Mouse (Mus musculus) lung, postnatal 10 days (tissue): ENCODE data around the gene Hist1h3a.

ENCODE experiments used
- DNase-seq: peaks from one replicate; pipeline ENCODE4 v3.0.0; 2021

Hist1h3a gene

DNA sequence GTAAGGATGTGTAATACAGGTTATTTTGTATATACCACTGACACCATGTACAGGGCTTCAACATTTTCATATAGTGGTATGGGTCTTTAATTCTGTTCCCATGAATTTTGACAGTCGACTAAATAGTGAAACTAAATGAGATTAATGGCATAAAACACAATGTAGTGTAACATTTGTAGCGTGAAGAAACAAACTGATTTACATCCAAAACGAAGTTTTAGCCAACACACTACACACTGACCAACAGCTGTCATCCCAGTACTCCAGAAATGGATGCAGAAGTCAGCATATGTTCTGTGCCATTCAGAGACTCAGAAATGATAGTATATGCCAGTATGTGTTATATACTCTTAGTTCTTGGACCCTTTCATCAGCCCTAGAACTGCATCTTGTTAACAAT lies 4.3 kb downstream of the Hist1h3a start:
- no peak for DNase-seq

DNA sequence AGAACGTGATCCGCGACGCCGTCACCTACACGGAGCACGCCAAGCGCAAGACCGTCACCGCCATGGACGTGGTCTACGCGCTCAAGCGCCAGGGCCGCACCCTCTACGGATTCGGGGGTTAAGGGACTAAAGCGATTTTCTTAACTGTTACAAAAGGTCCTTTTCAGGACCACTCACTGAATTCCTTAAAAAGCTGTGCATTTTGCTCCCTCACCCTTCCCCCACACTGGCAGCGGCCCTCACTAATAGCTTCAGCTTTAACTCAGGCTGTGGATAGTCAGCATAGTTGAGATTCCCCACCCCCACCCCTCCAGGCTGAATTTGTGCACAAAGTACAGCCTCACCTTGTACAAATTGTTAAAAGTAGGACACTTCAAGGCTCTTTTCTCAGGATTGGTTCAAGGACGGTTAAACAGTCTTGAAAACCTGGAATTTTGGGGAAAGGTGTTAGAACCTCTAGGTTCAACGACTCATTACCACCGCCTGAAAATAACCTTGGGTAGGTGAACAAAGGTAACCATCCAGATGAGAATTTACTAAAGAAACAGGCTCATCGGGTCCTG lies 4.9 kb downstream of the Hist1h3a start:
- no peak for DNase-seq

DNA sequence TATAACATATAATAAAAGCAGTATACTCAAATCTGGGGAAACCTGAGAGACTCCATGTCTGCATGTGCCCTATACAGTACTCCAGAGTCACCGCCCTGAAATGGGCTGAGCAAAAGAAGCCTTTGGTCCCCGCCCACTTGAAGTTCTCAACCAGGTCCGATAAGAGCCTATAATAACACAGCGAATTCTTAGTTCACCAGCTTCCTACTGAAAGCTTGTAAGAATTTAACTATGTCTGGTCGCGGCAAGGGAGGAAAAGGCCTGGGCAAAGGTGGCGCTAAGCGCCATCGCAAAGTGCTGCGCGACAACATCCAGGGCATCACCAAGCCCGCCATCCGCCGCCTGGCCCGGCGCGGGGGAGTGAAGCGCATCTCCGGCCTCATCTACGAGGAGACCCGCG lies 5.4 kb downstream of the Hist1h3a start, which contains the start of gene Hist1h4b:
Hist1h4b (plus strand) TSS at position 224 of the 400 bp plus-strand sequence.
- peak; percentile 93 for DNase-seq

DNA sequence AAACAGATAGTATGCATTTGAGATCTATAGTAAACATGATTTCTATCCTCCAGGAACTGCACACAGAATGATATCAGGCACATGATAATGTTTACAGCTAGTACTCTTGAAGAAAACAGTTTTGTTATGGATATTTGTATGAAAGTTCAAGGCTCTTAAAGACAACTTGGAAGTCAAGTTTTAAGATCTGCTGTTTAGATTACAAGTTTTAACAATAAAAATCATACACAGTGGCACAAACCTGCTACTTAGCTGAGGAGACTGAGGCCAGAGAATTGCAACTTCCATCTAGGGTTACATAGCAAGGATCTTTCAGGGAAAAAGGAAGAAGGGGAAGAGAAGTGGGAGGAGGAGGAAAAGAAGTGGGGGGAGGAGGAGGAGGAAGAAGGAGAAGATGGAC lies 7.2 kb downstream of the Hist1h3a start:
- no peak for DNase-seq

DNA sequence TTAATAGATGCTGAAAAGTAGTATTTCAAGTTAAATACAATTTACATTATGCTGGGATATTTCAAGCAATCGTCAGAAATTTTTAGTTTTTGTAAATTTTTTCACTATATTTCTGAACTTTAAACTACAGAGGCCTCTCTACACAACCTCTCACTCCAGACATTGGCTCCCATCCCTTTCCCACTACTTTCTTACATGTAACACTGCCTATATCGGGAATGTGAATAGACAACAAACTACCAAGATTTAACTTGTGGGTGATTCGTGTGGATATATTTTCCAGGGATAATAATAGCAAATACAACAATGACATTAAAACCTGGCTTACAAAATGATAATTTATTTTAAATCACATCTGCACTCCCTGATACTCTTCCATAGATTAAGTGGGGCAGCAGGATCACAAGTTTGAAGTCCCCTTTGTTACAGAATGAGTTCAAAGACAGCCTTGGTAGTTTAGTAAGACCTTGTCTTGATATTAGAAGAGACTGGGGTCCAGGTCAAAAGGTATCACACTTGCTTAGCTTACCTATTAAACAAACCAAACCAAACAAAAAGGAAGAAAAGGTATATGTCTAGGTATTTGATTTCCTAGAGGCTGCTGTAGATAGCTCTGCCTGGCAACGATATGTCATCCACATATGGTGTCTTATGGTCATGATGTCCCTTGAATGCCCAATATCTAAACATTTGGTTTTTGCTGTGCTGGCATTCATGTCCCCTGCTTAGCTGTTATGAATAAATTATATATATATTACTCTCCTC lies 8.7 kb downstream of the Hist1h3a start:
- DNase-seq: no peak

DNA sequence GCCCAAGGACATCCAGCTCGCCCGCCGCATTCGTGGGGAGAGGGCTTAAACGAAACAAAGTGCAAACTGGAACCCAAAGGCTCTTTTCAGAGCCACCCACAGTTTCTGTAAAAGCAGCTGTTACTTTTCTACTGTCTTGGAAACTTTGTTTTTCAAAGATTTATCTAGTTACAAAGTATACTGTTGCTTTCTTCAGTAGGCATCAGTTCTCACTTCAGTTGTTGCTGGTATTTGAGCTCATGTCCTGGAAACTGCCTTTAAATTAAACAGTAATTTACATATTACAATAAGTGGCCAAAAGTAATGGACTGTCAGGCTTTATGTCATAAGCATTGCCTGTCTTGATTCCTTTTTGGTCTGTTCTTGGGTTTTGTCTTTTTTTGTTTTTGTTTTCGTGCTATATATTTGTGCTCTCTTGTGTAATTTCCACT lies 9.4 kb downstream of the Hist1h3a start:
- no peak for DNase-seq

DNA sequence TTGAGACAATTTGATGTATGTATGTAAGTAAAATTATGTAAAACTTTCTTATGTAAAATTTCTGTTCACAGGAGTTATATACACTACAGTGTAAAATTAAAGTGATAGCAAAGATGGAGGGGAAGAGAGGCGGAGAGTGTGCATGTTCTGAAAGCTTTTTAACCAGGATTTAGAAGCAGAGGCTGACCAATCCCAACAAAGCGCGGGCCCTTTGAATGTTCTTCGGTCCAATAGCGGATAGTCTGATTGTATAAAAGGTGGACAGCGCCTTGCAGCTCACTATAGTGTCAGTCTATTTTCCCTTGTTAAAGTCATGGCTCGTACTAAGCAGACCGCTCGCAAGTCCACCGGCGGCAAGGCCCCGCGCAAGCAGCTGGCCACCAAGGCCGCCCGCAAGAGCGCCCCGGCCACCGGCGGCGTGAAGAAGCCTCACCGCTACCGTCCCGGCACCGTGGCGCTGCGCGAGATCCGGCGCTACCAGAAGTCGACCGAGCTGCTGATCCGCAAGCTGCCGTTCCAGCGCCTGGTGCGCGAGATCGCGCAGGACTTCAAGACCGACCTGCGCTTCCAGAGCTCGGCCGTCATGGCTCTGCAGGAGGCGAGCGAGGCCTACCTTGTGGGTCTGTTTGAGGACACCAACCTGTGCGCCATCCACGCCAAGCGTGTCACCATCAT lies 10.0 kb downstream of the Hist1h3a start, which contains the start of gene Hist1h3b:
Hist1h3b (plus strand) TSS at position 201 of the 675 bp plus-strand sequence.
- peak; percentile 90 for DNase-seq

DNA sequence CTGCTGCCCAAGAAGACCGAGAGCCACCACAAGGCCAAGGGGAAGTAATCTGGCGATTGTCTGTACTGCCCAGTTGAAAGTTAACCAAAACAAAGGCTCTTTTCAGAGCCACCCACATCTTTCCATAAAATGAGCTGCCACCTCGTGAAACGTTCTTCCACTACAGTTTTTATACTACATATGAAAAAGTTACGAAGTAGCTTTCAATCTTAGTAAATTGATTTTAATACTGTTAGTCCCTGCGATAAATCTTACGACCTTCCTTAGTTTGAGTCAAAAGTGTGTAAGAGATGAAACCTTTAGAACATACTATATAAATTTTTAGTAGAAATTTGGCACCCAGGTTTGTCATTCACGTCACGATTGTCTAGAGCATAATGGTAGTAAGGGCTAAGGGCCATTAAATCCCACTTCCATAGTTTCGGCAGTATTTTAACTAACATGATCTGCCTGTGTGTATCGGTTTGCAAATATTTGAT lies 10.7 kb downstream of the Hist1h3a start:
- no peak for DNase-seq

DNA sequence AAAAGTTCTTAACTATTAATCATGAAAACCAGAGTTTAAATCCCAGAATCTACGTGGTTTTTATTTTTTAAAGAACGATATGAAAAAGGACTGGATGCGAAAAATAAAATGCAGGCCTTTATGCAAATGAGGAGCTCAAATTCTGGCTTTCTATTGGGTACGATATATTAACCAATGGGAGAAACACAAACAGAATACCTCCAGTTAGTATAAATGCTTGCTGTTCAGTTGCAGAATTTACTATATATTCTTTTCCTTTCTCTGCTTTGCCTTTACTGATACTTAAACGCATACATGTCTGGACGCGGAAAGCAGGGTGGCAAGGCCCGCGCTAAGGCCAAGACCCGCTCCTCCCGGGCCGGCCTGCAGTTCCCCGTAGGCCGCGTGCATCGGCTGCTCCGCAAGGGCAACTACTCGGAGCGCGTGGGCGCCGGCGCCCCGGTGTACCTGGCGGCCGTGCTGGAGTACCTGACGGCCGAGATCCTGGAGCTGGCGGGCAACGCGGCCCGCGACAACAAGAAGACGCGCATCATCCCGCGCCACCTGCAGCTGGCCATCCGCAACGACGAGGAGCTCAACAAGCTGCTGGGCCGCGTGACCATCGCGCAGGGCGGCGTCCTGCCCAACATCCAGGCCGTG lies 11.2 kb downstream of the Hist1h3a start, which contains the start of gene Hist1h2ab:
Hist1h2ab (plus strand) TSS at position 288 of the 639 bp plus-strand sequence.
- DNase-seq: peak; percentile 40

DNA sequence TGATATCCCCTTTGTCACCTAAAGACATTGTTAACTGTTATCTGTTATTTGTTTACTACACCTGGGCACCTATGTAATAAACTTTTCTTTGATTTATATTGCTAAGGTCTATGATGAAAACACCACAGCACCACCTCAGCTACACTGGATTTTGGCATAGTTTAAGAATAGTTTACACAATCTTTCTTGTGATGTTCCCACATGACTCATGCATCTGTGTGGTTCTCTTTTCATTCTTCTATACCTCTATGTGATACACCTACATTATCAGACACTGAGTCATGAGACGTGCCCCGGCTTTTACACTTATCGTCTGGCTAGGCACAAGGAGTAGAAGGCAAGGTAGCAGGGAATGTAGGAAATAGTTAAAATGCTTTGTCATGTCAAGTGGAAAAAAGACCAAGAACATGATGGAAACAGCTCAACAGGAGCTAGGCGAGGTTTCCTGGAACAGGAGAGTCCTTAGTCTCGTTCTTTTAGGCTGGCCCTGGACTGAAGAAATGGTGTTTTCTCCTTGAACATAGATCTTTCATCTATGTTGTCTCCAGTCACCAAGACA lies 12.5 kb downstream of the Hist1h3a start:
- no peak for DNase-seq

DNA sequence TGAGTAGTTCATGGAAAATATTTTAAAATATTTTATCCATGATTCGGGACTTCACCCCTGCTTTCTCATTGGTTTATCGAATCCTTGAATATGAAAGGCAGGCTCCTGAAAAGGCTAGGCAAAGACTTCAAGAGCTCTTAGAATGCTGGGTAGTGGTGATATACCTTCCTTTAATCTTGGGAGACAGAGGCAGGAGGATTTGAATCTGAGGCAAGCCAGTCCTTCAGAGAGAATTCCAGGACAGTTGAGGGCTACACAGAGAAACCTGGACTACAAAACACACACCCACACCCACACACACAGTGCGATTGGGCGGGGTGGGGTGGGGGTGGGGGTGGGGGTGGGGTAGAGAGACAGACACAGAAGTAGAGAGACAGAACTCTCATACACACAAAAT lies 14.3 kb downstream of the Hist1h3a start:
- DNase-seq: no peak

DNA sequence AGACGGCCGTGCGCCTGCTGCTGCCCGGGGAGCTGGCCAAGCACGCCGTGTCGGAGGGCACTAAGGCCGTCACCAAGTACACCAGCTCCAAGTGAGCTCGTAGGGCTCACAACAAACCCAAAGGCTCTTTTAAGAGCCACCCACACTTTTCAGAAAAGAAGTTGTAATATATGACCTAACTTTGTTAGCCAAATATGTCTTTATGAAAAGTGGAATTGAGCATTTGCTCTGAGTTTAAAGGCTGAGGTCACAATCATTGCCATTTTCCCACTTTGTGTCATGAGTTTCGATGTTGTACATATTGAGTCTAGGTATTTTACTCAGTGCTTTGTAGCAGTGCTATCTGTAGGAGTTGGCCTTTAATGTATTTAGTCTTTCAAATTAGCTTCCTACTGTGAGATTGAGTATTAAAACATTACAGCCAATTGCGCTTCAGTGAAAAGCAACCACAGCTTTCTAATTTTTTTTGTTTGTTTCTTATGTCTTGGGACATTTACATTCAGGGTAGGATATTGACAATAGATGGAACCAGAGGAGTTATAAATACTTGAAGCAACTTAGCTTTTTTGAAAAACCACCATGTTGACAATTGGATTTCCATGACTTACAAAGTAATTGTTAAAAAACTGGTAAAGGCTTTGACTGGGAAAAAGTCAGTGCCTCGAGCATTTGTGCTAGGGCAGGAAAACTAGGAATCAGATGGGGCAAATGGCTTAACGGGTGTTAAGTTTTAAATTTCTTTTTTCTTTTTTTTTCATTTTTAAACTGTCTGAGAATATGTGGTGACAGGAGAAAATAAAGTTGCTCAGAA lies 14.9 kb downstream of the Hist1h3a start:
- no peak for DNase-seq

DNA sequence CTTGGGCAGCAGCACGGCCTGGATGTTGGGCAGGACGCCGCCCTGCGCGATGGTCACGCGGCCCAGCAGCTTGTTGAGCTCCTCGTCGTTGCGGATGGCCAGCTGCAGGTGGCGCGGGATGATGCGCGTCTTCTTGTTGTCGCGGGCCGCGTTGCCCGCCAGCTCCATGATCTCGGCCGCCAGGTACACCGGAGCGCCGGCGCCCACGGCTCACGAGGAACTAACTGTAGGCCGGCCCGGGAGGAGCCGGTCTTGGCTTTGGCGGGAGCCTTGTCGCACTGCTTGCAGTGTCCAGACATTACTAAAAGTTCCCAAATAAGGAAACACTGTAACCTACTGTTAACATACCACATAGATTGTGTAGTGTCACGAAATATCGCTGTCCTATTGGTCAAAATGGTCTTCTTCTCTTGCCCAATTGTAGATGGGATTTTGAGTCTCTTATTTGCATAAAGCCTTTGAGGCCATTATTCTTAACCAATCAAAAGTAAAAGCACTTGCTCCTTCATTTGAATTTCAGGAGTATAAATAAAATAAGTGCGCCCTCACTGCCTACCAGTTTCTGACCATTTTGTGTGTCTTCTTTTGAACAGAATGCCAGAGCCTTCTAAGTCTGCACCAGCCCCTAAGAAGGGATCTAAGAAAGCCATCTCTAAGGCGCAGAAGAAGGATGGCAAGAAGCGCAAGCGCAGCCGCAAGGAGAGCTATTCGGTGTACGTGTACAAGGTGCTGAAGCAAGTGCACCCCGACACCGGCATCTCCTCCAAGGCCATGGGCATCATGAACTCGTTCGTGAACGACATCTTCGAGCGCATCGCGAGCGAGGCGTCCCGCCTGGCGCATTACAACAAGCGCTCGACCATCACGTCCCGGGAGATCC lies 15.7 kb downstream of the Hist1h3a start, which contains the start of gene Hist1h2bb:
Hist1h2bb (plus strand) TSS at position 534 of the 880 bp plus-strand sequence.
- DNase-seq: peak; percentile 71

DNA sequence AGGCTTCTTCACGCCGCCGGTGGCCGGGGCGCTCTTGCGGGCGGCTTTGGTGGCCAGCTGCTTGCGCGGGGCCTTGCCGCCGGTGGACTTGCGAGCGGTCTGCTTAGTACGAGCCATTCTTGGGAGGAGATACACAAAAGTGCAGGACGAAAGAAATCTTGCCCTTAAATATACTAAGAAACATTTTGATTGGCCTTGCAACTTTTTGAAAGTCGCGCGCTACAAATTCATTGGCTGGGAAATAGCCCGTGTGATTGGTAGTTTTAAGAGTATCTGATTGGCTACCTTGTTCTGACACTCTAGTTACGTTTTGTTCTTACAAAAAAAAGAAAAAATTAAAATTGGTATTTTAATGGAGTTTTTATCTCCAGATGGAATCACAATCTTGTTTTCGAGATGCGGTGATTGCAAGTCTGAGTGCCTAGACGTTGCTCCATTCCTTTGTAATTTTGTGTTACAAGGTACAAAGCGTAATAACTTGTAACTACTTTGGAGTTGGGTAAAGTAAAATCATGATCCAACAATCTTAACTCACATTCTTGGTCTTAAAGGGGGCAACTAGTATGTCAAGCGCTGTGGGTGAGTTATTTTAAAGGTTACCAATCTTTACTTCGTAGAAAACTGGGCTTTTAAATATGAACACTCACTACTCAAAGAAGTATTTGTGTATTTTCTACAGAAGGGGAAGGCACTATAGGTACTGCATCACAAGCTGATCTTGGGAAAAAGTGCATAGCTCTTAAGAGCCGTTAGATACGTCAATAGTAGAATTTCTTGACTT lies 16.6 kb downstream of the Hist1h3a start, which contains the start of gene Hist1h3c:
Hist1h3c (minus strand) TSS at position 222 of the 781 bp plus-strand sequence.
- peak; percentile 91 for DNase-seq

DNA sequence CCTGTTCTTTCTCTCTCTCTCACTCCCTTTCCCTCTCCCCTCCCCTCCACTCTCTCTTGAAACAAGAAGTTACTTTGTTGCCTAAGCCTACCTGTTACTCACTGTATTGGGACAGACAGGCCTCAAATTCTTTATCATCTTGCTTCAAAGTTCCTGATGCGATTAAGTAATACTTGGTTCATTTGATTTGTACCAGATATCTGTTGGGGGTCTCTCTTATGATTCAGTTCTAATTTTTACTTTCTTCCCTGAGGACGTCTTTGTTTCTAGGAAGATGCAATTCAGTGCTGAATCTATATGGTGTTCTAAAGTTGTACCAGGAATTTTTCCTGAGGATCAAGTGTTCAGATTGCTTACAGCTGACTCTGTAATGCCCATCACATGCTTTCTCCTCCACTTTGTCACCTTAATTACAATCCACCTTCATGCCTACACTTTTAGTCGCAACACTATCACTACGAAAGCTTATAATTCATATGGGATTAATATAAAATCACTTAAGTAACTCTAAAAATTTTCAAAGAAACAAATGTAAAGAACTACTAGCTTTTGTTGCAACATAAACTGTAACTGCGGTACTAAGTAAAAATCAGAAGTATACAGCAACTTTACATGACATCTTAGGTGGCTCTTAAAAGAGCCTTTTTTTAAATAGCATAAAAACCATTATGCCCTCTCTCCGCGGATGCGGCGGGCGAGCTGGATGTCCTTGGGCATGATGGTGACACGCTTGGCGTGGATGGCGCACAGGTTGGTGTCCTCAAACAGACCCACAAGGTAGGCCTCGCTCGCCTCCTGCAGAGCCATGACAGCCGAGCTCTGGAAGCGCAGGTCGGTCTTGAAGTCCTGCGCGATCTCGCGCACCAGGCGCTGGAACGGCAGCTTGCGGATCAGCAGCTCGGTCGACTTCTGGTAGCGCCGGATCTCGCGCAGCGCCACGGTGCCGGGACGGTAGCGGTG lies 17.5 kb downstream of the Hist1h3a start:
- DNase-seq: no peak

DNA sequence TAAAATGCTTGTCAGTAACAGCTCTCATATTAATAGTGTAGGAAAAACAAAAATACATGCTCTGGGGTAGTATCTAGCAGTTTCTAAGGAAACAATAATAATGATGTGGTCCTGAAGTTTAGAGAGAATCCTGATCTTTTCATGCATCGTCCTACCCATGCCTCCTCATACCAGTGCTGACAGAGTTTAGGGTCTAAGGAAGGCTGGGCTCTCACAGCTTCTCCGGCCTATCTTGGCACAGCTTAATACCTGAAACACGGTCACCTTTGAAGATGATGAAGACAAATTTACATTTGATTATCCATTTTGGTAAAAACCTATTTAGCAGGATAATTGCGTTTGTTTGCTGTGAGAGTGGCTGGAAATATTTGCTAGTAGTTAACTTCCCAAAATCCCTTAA lies 18.2 kb downstream of the Hist1h3a start:
- no peak for DNase-seq

DNA sequence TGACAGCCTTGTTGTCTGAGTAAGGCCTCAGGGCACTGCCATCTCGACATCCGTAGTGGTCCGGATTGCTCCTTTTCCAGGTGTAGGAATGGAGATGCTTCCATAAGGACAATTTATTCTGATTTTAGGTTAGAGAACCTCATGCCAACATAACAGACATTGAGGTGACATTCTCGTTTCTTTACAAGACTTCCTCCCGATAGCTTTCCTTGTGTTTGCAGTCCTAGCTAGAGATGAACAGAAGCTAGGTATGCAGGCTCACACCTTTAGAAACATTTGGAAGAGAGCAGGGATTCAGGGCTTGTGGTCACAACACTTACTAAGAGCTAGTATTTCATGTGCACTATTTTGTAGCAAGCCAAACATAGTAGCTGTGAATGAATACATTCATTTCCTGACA lies 19.0 kb downstream of the Hist1h3a start:
- no peak for DNase-seq

DNA sequence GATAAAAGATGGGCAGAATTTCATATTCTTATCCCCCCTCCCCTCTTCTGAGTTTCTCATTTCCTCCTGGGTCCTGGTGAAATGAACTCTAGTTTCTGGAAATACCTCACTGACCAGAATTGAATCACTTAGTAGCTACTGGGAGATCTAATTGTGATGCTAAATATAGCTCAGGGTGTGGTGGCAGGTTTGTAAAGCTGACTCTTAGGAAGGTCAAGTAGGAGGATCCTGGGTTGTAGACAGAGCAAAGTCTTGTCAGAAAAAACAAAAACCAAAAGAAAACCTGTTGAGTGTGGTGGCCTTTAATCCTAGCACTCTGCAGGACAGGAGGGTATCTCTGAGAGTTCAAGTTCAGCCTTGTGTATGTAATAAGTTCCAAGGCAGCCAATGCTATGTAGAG lies 20.2 kb downstream of the Hist1h3a start:
- no peak for DNase-seq

DNA sequence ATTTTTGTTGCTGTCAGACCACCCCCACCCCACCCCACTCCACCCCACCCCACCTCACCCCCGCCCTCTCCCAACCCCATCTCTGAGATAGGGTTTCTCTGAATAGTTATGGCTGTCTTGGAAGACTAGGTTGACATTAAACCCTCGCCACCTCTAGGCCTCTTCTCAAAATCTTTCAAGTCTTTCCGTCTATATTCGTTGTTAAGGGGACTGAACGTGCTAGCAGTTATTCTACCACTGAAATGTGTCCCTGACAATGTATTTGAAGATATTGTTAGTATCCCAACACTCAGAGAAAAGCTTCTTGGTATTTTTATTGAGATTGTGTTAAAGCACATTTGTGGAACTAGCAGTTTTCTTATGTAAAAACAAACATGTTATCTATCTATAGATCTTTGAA lies 21.3 kb downstream of the Hist1h3a start:
- no peak for DNase-seq
